Mouse (Mus musculus) cerebellum, adult (tissue): ENCODE data around the gene Gm12253.

Source experiments
- ATAC-seq: cut with Nextera tagmentation; 2 replicates; pipeline ENCODE4 v1.9.2; 2017; ENCODE audit warnings: mild to moderate bottlenecking, moderate library complexity, mixed read lengths; ENCODE audit not compliant: insufficient number of reproducible peaks, low FRiP score, low TSS enrichment

Gene Gm12253

DNA sequence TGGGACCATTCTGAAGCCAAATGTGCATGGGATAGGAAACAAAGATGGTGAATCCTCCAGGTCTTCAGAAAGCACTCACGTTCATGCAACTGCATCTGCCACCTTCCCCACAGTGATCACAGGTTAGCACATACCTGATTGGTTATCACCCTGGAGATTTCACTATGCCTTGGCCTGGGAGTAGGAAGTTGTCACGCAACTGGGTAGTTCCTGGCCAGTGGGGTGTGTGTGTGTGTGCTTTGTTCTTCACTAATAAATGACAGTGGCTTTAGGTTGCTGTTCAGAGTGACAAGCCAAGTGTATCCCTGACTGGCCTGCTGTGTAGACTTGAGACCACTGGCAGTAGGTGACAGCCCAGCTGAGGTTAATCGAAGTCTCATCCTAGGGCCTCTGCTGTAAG, at the start of gene Gm12253:
Gene Gm12253 (plus strand): TSS at position 301 of the 400 bp plus-strand sequence.
- ATAC-seq = no peak

DNA sequence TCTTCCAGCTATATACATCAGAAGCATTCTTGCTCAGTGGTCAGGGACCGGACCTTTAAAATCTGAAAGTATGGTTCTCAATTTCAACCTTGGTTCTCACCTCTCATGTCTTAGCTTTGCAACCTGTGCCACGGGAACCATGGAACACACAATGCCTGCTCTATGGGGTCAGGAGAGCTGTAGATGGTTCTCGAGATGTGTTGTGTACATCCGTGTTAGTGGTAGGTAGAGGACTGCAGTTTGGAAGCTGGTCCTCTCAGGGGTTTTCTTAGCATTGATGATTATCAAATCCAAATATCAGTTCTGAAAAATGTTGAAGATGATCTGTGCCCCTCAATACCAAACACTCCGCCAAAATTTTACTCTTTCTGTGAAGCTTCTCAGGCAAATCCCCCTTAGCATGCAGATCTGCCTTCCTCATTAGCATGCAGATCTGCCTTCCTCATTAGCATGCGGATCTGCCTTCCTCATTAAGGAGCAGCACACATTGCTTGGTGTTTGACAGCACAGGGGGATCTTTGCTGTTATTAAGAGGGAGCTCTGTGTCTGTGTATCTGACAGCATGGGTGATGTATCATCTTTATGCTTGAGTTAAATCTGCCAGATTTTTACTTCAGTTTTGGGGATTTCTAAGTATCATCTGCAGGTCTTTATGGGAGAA, 32.2 kb upstream of the Gm12253 start:
- ATAC-seq = no peak

DNA sequence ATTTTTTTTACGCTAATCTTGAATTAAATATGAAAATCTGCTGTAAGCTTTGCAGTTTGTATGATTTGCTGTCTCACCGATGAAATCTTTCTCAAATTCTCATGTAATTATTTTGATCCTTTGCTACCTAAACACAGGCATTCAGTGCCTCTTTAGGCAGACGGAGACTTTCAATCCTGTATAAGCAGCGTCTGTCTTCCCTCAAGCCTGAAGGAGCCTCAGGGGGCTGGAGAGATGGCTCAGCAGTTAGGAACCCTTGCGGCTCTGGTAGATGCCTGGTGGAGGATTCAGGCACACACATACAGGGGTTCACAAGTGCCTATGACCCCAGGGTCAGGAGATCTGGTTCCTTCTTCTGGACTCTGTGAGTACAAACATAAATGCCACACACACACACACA, 31.7 kb upstream of the Gm12253 start:
- ATAC-seq = no peak

DNA sequence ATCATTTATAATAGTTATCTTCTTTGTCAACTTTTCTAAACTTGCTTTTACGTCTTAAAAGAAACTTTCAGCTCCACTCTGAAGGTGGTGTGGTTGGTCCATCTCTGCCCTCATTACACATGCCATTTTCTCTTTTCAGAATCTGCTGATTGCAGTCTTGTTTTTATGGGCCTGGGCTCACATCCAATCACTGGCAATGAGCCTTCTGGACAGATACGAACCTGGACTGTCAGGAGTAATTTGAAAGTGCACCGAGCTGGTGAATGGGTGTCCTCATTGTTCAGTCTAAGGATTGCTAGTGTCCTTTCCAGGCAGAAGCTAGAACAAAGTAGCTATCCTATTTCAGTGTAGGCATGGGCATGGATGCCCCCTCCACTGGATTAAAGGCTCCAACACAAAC, 24.3 kb upstream of the Gm12253 start:
- ATAC-seq = no peak

DNA sequence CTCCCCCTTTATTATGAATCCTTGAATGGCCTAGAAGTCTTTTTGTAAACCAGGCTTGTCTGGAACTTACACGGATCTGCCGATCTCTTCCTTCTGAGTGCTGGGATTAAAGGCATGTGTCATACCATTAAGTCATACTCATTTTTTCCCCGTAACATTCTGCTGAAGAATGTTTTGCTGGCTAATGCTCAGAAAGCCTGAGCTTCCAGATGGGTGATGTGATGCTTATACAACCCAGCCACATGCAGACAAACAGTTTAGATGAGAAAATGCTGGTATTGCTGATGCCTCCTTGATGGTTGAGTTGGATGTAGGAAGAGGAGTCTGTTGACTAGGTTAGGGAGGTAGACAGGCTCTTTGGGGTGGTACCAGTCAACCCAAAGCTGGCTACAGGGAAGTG, 14.0 kb upstream of the Gm12253 start:
- no peak for ATAC-seq

DNA sequence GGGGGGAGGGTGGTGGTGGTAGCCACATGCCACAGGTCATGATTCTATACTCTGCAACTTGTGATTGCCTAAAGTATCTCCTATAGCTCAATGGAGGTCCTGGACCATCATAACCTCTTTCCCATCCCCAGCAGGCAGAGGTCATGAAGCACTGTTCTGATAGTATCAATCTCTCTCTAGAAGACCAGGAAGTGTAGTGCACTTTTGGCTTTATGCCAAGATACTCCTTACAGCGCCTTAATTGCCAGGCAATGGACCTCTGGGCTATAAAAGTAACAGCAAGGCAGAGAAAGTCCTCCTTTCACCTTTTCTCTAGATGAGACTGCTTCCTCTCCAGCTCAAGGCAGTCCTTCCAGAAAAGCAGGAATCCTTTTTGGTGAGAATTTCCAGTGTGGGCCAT, 11.5 kb upstream of the Gm12253 start, which contains the start of gene 1810065E05Rik:
Gene 1810065E05Rik (plus strand): TSS at position 297 of the 400 bp plus-strand sequence.
- no peak for ATAC-seq

DNA sequence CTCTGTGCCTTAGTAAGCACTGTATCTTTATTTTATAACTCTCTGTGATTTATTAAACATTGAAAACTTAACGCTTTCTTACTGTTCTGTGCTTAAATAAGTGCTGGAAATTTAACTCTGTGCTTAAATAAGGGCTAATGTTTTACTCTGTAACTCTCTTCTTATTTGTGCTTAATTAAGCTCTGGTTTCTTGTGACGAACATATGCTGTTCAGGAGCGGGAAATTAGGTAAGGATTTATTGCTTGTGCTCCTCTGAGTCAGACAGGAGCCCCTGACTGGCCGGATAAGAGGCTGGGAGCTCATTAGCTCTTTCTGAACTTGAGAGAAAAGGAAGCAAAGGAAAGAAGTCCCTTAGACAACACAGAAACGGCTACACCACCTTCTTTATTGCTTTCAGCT, 5.5 kb downstream of the Gm12253 start:
- ATAC-seq = no peak

DNA sequence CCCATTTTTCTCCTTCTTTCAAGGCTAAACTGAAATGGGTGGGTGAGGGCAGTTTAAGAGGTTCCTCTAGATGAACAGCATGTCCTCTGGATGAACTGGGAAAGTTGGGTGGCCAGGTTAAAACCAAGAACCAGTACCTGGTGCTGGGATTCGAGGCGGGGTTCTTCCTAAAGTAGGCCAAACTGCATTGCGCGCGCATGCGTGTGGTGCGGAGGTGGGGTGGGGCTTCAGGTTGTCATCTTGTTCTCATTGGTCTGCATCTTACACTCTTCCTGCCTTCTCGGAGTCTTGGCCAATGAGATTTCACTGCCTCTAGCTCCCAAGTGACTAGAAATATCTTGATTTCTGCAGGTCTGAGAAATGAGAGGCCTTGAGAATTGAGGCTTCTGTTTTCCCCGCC, 20.4 kb downstream of the Gm12253 start, which contains the start of gene Lypd9:
Gene Lypd9 (minus strand): TSS at position 165 of the 400 bp plus-strand sequence.
- ATAC-seq = no peak

DNA sequence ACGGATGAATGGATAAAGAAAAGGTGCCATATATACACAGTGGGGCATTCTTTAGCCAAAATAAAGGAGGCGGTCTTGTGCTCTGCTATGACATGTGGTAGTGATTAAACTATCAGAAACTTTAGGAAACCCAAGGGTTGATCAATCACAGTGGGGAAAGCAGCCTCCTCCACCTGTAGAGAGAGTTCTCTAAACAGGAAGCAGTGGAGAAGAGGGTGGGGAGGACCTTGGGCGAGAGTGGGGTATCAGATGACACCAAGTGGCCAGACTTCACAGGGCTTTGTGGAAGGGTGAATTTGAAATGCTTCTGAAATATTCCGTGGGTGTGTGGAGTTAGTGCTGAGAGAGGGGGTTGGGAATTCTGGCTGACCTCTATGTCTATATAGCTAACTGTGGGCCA, 21.2 kb downstream of the Gm12253 start:
- no peak for ATAC-seq

DNA sequence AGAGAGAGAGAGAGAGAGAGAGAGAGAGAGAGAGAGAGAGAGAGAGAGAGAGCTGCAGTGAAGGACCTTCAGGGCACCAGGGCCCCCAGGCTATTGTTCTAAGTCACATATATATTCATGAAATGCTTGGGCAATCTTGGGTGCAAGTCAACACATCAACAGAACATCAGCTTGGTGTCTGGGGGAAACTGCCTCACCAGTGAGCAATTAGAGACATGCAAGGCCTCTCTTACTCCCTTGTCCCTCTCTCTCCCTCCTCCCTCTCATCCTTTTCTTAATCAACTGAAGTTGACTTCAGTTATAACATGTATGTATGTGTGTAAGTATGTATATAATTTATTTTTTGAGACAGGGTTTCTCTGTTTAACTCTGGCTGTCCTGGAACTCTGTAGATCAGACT, 29.8 kb downstream of the Gm12253 start, which contains the start of gene Olfr30:
Gene Olfr30 (minus strand): TSS at position 101 of the 400 bp plus-strand sequence.
- ATAC-seq = no peak
